In genomic region chr5:24596519-24597171, GRCm38 (mm10) we compare ENCODE assay signal across 8 mouse cellular contexts. TPM values are rescaled to one million over a fixed set of nuclear protein-coding genes. Genes with fewer than 3 reads are reported as not detected.
A peak's percentile ranks its signal among the peaks of the same experiment; 100 is the strongest.
DNase-seq lines count a peak whose midpoint lies in the region; ATAC-seq lines count a peak whose summit lies in the region.

No protein-coding gene starts in this region.

- WGBS in forebrain, embryonic 10.5 days, result 12% methylated on average over 11 of the region's 11 CpGs
- 11% methylated on average over 11 of the region's 11 CpGs for WGBS in hindbrain, embryonic 16.5 days
- WGBS in limb, embryonic 13.5 days, result 23% methylated on average over 11 of the region's 11 CpGs

- DNase-seq in cerebellum, adult 18-20 months, result peak; percentile 35 to 44
- peak; percentile 68 for DNase-seq in forebrain, embryonic 10.5 days (ENCODE audit: extremely low spot score, low spot score)
- DNase-seq in right cerebral cortex, adult 18-20 months, result peak; percentile 82
- DNase-seq in thymus, postnatal 0 days (ENCODE audit: low spot score), result no peak

- H3K27me3 ChIP-seq in forebrain, embryonic 10.5 days (ENCODE audit: poor library complexity, severe bottlenecking), result peaks cover 73% of the 10 kb centered on the region
- no peaks in the 10 kb centered on the region for H3K27me3 ChIP-seq in hindbrain, embryonic 16.5 days (replicated peaks; ENCODE audit: control insufficient read depth, insufficient read depth, low read length)
- H3K27me3 ChIP-seq in limb, embryonic 13.5 days, result no peaks in the 10 kb centered on the region; the same call in 1 of the 2 replicates

- ATAC-seq in cerebellum, adult (ENCODE audit: insufficient number of reproducible peaks, low FRiP score, low TSS enrichment), result no peak
- ATAC-seq in CD4-positive, CD25-positive, alpha-beta regulatory T cell, adult 4 months, result peak; percentile 64
- ATAC-seq in hindbrain, embryonic 16.5 days, result peak; percentile 54
- no peak for ATAC-seq in limb, embryonic 13.5 days (ENCODE audit: low FRiP score, low read depth)

- peak overlapping the region; percentile 55 for H3K9ac ChIP-seq in hindbrain, embryonic 16.5 days (ENCODE audit: low read depth, low read length)
- H3K9ac ChIP-seq in limb, embryonic 13.5 days, result peak overlapping the region; percentile 51

- peak overlapping the region; percentile 37 for H3K4me3 ChIP-seq in forebrain, embryonic 10.5 days
- peak overlapping the region; percentile 13; the same call in 1 of the 2 replicates for H3K4me3 ChIP-seq in hindbrain, embryonic 16.5 days (ENCODE audit: low read length)
- no peak overlapping the region for H3K4me3 ChIP-seq in limb, embryonic 13.5 days

- peak overlapping the region; percentile 50 for H3K4me2 ChIP-seq in hindbrain, embryonic 16.5 days (ENCODE audit: low read length)
- H3K4me2 ChIP-seq in limb, embryonic 13.5 days (replicated peaks), result peak overlapping the region; percentile 25

- H3K9me3 ChIP-seq in forebrain, embryonic 10.5 days, result no peaks in the 10 kb centered on the region
- no peaks in the 10 kb centered on the region for H3K9me3 ChIP-seq in hindbrain, embryonic 16.5 days (ENCODE audit: control insufficient read depth, low read length)
- no peaks in the 10 kb centered on the region for H3K9me3 ChIP-seq in limb, embryonic 13.5 days

- peaks cover 91% of the 10 kb centered on the region for H3K4me1 ChIP-seq in forebrain, embryonic 10.5 days
- peaks cover 55% of the 10 kb centered on the region for H3K4me1 ChIP-seq in hindbrain, embryonic 16.5 days (ENCODE audit: control insufficient read depth, insufficient read depth, low read depth, low read length)
- H3K4me1 ChIP-seq in limb, embryonic 13.5 days, result peaks cover 55% of the 10 kb centered on the region

- H3K36me3 ChIP-seq in forebrain, embryonic 10.5 days (replicated peaks), result peaks cover 41% of the 10 kb centered on the region
- peaks cover 29% of the 10 kb centered on the region for H3K36me3 ChIP-seq in hindbrain, embryonic 16.5 days (ENCODE audit: control insufficient read depth, insufficient read depth, low read length)
- peaks cover 46% of the 10 kb centered on the region for H3K36me3 ChIP-seq in limb, embryonic 13.5 days

- H3K27ac ChIP-seq in forebrain, embryonic 10.5 days, result peak overlapping the region; percentile 92
- peak overlapping the region; percentile 88 for H3K27ac ChIP-seq in hindbrain, embryonic 16.5 days (ENCODE audit: low read depth, low read length)
- H3K27ac ChIP-seq in limb, embryonic 13.5 days, result peak overlapping the region; percentile 61; the same call in 1 of the 2 replicates

RNA-seq across cellular contexts. Expression of gene Chpf2, which starts 10.1 kb away (rescaled TPM):
- polyA plus RNA-seq in CD4-positive, CD25-positive, alpha-beta regulatory T cell, adult 4 months (2017; shearing (Covaris generic)), result 10 to 100 TPM in 1 of 2 experiments, 1 to 10 TPM in 1; 9.3 to 15.6 TPM
- polyA plus RNA-seq in forebrain, embryonic 10.5 days (2016; fragmentation: Nextera tagmentation; extraction: Ambion mirVana), result 15.1 and 16.0 TPM in 2 replicates
- 20.6 and 21.9 TPM in 2 replicates for polyA plus RNA-seq in hindbrain, embryonic 16.5 days (2015; fragmentation: Nextera tagmentation; extraction: Ambion mirVana)
- 31.6 and 33.3 TPM in 2 replicates for polyA plus RNA-seq in limb, embryonic 13.5 days (2015; fragmentation: Nextera tagmentation; extraction: Ambion mirVana)
- polyA plus RNA-seq in thymus, postnatal 0 days (2015; fragmentation: Nextera tagmentation; extraction: Ambion mirVana), result 16.8 and 18.5 TPM in 2 replicates

RNA-seq across cellular contexts. Expression of gene Abcf2, which starts 19.4 kb away (rescaled TPM):
- 10 to 100 TPM; 62.1 to 87.7 TPM for polyA plus RNA-seq in CD4-positive, CD25-positive, alpha-beta regulatory T cell, adult 4 months (2017; shearing (Covaris generic))
- 193 and 197 TPM in 2 replicates for polyA plus RNA-seq in forebrain, embryonic 10.5 days (2016; fragmentation: Nextera tagmentation; extraction: Ambion mirVana)
- polyA plus RNA-seq in hindbrain, embryonic 16.5 days (2015; fragmentation: Nextera tagmentation; extraction: Ambion mirVana), result 80.9 and 84.8 TPM in 2 replicates
- polyA plus RNA-seq in limb, embryonic 13.5 days (2015; fragmentation: Nextera tagmentation; extraction: Ambion mirVana), result 120 and 128 TPM in 2 replicates
- polyA plus RNA-seq in thymus, postnatal 0 days (2015; fragmentation: Nextera tagmentation; extraction: Ambion mirVana), result 119 and 121 TPM in 2 replicates

RNA-seq across cellular contexts. Expression of gene Smarcd3, which starts 27.6 kb away (rescaled TPM):
- polyA plus RNA-seq in CD4-positive, CD25-positive, alpha-beta regulatory T cell, adult 4 months (2017; shearing (Covaris generic)), result under 1 TPM; 0.48 to 0.61 TPM
- 34.7 and 39.7 TPM in 2 replicates for polyA plus RNA-seq in forebrain, embryonic 10.5 days (2016; fragmentation: Nextera tagmentation; extraction: Ambion mirVana)
- polyA plus RNA-seq in hindbrain, embryonic 16.5 days (2015; fragmentation: Nextera tagmentation; extraction: Ambion mirVana), result 128 and 133 TPM in 2 replicates
- polyA plus RNA-seq in limb, embryonic 13.5 days (2015; fragmentation: Nextera tagmentation; extraction: Ambion mirVana), result 51.2 and 51.3 TPM in 2 replicates
- polyA plus RNA-seq in thymus, postnatal 0 days (2015; fragmentation: Nextera tagmentation; extraction: Ambion mirVana), result 2.0 and 2.5 TPM in 2 replicates

RNA-seq across cellular contexts. Expression of gene 4931409K22Rik, which starts 40.0 kb away (rescaled TPM):
- polyA plus RNA-seq in CD4-positive, CD25-positive, alpha-beta regulatory T cell, adult 4 months (2017; shearing (Covaris generic)), result not detected
- 0.06 TPM in 1 of 2 replicates, not detected in the other for polyA plus RNA-seq in forebrain, embryonic 10.5 days (2016; fragmentation: Nextera tagmentation; extraction: Ambion mirVana)
- polyA plus RNA-seq in hindbrain, embryonic 16.5 days (2015; fragmentation: Nextera tagmentation; extraction: Ambion mirVana), result 0.13 and 0.15 TPM in 2 replicates
- polyA plus RNA-seq in limb, embryonic 13.5 days (2015; fragmentation: Nextera tagmentation; extraction: Ambion mirVana), result 0.17 and 0.49 TPM in 2 replicates
- polyA plus RNA-seq in thymus, postnatal 0 days (2015; fragmentation: Nextera tagmentation; extraction: Ambion mirVana), result not detected in 2 replicates

RNA-seq across cellular contexts. Expression of gene Asb10, which starts 55.9 kb away (rescaled TPM):
- polyA plus RNA-seq in CD4-positive, CD25-positive, alpha-beta regulatory T cell, adult 4 months (2017; shearing (Covaris generic)), result not detected
- polyA plus RNA-seq in forebrain, embryonic 10.5 days (2016; fragmentation: Nextera tagmentation; extraction: Ambion mirVana), result 0.09 and 0.15 TPM in 2 replicates
- polyA plus RNA-seq in hindbrain, embryonic 16.5 days (2015; fragmentation: Nextera tagmentation; extraction: Ambion mirVana), result 0.18 and 0.21 TPM in 2 replicates
- 1.6 and 2.2 TPM in 2 replicates for polyA plus RNA-seq in limb, embryonic 13.5 days (2015; fragmentation: Nextera tagmentation; extraction: Ambion mirVana)
- polyA plus RNA-seq in thymus, postnatal 0 days (2015; fragmentation: Nextera tagmentation; extraction: Ambion mirVana), result 0.88 and 0.94 TPM in 2 replicates

Comparison
In these comparisons a context has a peak if more than half of its experiments do, and no peak if none do; other contexts are left out.
1. ATAC-seq: peak in CD4-positive, CD25-positive, alpha-beta regulatory T cell, adult 4 months (single experiment) and hindbrain, embryonic 16.5 days (single experiment); none in cerebellum, adult (single experiment) and limb, embryonic 13.5 days (single experiment).
2. RNA of gene Smarcd3, which starts 27.6 kb away (polyA plus RNA-seq): 128 to 133 TPM in hindbrain, embryonic 16.5 days, 51.2 to 51.3 TPM in limb, embryonic 13.5 days and 34.7 to 39.7 TPM in forebrain, embryonic 10.5 days; 2.0 to 2.5 TPM in thymus, postnatal 0 days and 0.48 to 0.61 TPM in CD4-positive, CD25-positive, alpha-beta regulatory T cell, adult 4 months; every median in the first group is over 10 times any median in the second.
3. Peak in every context shown above with its lines, with median percentiles within 50 percentile points of each other: H3K27ac ChIP-seq.